Mouse (Mus musculus) thymus, adult 2 months (tissue): ENCODE results near the gene Gas2l1.

Experiments used
- CTCF ChIP-seq: fragments of 200-500 bp; IDR thresholded peaks from 2 replicates; pipeline ENCODE4 v1.5.1; 2012; ENCODE audit warnings: mild to moderate bottlenecking, control low read depth, low read length, moderate library complexity, borderline replicate concordance; ENCODE audit not compliant: control insufficient read depth, poor library complexity, insufficient read depth; ENCODE audit errors: extremely low read depth
- POLR2A ChIP-seq: fragments of 200-500 bp; IDR thresholded peaks from 2 replicates; pipeline ENCODE4 v1.6.1; 2012; ENCODE audit warnings: mild to moderate bottlenecking, low read length, control low read depth, moderate library complexity; ENCODE audit not compliant: control insufficient read depth, poor library complexity, insufficient read depth; ENCODE audit errors: extremely low read depth

- TF ChIP-seq CTCF (no peak), POLR2A (no peak)
Observed at GRCm38 (mm10) chr11:5060756-5061412, 4.2 kb downstream of the Gas2l1 start.
